Mouse (Mus musculus): Measurements from ENCODE around the gene Tmem219.

The Tmem219 gene

GRCm38 (mm10) chr7:126922624-126923060 lies at the start of gene Tmem219:
TSS of gene Tmem219 (minus strand) at chr7:126922917.
- peak; percentile 59 to 67 for DNase-seq (ENCODE audit: low spot score in 2 of 2)

- no peak for DNase-seq (ENCODE audit: low spot score in 2 of 2)
Observed at GRCm38 (mm10) chr7:126967361-126967760, 44.6 kb upstream of the Tmem219 start.

DNA sequence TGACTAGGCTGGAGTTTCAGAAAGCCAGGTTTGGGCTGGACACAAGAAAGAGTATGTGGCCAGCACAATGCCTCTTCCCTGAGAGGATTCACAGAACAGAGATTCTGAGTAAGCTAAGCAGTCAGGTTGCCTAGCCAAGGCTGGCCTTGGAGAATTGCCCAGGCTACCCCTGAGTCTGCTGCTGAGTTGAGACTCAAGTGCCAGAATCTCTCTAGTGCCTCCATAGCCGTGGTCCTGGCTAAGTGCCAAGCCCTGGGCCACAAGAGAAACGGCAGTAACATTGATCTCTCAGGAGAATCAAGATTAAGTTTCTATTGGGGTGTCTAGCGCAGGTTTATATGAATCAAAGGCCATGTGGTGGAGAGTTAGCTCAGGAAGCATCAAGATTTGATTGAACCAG lies 42.9 kb upstream of the Tmem219 start:
- DNase-seq (ENCODE audit: low spot score in 2 of 2), result no peak

- no peak for DNase-seq (ENCODE audit: low spot score in 2 of 2)
Observed at GRCm38 (mm10) chr7:126963548-126964286, 41.0 kb upstream of the Tmem219 start.

- DNase-seq (ENCODE audit: low spot score in 2 of 2), result no peak
Observed at GRCm38 (mm10) chr7:126961965-126962364, 39.2 kb upstream of the Tmem219 start.

DNA sequence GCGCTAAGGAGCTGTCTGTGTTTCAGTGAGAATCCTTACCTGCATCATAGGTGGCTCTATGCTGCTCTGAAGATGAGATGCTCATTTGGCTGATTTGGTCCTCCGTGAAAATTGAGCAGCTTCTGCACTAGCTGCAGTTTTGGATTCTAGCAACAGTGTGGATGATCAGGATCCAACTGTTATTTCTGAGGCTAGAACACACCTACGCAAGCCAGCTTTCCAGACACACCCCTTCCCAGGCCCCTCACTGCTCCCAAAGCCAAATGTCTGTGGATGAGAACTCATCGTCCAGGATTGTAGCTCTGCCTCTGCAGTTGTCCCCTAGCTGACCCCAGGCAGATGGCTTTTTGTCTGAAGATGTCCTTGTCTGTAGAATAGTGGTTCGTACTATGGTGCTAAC lies 38.4 kb upstream of the Tmem219 start:
- no peak for DNase-seq (ENCODE audit: low spot score in 2 of 2)

DNA sequence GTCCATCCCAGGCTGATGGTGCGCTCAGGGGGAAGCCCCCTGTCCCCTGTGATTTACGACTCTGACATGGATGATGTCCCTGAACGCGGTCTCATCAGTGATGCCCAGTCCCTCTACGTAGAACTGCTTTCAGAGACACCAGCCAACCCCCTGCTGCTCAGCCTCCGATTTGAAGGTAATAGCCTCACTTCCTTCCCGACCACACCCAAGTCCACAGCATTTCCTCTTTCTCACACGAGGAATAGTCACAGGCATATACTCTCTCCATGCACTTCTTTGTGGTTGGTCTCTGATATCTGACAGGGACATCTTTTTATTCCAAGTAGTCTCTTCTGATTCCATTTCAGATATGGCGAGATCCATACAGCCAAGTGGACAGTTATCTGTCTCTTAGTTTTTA lies 37.1 kb upstream of the Tmem219 start:
- DNase-seq (ENCODE audit: low spot score in 2 of 2), result no peak

GRCm38 (mm10) chr7:126955125-126955524 lies 32.4 kb upstream of the Tmem219 start:
- DNase-seq (ENCODE audit: low spot score in 2 of 2), result no peak

DNA sequence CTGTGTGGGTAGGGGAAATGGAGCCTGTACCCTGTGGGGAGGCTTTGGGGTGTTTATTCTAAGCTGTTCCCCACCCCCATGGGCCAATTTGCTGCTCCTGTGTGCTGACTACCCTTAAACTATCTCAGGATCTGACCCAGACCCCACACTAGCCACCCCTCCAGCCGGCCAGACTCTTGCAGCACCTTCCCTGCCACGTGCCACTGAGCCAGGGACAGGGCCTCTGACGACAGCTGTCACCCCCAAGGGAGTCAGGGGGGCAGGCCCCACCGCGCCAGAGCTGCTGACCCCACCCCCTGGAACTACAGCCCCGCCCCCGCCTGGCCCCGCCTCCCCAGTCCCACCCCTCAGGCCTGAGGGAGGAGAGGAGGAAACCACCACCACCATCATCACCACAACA lies 29.9 kb upstream of the Tmem219 start:
- no peak for DNase-seq (ENCODE audit: low spot score in 2 of 2)

- no peak for DNase-seq (ENCODE audit: low spot score in 2 of 2)
Observed at GRCm38 (mm10) chr7:126951741-126952140, 29.0 kb upstream of the Tmem219 start.

- DNase-seq (ENCODE audit: low spot score in 2 of 2), result no peak
Observed at GRCm38 (mm10) chr7:126950647-126951615, 28.2 kb upstream of the Tmem219 start.

GRCm38 (mm10) chr7:126949793-126950646 lies 27.3 kb upstream of the Tmem219 start, which contains the start of gene Sez6l2:
TSS of gene Sez6l2 (plus strand) at chr7:126950563.
- peak; percentile 81 to 94 for DNase-seq (ENCODE audit: low spot score in 2 of 2)

- DNase-seq (ENCODE audit: low spot score in 2 of 2), result no peak
Observed at GRCm38 (mm10) chr7:126949403-126949792, 26.7 kb upstream of the Tmem219 start, which contains the start of gene Asphd1. TSS of gene Asphd1 (minus strand) at chr7:126949582.

- no peak for DNase-seq (ENCODE audit: low spot score in 2 of 2)
Observed at GRCm38 (mm10) chr7:126948626-126949025, 25.9 kb upstream of the Tmem219 start.

GRCm38 (mm10) chr7:126946530-126946929 lies 23.8 kb upstream of the Tmem219 start:
- DNase-seq (ENCODE audit: low spot score in 2 of 2), result no peak

- DNase-seq (ENCODE audit: low spot score in 2 of 2), result no peak
Observed at GRCm38 (mm10) chr7:126941801-126942200, 19.1 kb upstream of the Tmem219 start.

DNA sequence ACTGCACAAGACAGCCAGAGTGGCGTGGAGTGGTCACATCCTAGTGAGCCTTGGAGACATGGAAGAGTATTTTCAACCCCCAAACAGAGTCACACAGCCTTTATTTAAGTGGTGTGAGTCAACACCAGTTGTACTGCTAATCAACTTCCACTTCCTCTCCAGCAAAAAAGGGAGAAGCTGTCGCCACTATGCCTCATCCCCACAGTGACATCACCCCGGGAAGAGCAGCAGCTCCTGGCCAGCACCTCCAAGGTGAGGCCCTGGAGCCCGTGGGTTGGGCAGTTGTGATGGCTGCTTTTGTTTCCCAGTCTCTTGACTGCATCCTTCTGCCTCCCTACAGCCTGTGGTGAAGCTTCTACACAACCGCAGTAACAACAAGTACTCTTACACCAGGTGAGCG lies 18.5 kb upstream of the Tmem219 start:
- DNase-seq (ENCODE audit: low spot score in 2 of 2), result no peak

- DNase-seq (ENCODE audit: low spot score in 2 of 2), result no peak
Observed at GRCm38 (mm10) chr7:126932652-126933051, 9.9 kb upstream of the Tmem219 start.

GRCm38 (mm10) chr7:126929046-126929445 lies 6.3 kb upstream of the Tmem219 start:
- DNase-seq (ENCODE audit: low spot score in 2 of 2), result no peak

DNA sequence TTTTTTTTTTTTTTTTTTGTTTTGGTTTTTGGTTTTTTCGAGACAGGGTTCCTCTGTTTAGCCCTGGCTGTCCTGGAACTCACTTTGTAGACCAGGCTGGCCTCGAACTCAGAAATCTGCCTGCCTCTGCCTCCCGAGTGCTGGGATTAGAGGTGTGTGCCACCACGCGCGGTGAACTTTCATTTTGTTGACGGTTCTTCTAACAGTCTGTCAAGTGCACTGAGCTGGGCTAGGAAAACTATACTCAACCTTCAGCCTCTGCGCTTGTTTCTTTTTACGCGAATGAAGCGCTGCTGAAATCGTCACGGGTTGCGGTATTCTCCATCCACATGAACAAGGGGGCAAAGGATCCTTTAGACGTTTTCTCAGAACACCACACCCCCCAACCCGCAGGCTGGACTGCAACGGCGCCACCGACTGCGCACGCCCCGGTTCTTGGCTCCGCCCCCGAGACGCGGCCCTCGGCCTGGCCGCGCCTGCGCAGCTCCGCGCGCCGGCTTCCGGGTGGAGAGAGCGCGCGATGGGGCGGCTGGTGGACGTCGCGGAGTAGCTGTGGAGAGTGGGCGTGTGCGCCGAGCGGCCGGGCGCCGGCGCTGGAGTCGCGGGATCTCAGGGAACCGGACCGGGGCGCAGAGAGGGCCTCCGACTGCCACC lies 5.8 kb upstream of the Tmem219 start, which contains the start of gene Kctd13:
Gene Kctd13 (plus strand): TSS at position 496 of the 654 bp plus-strand sequence.
- DNase-seq (ENCODE audit: low spot score in 2 of 2), result peak; percentile 93 to 94

DNA sequence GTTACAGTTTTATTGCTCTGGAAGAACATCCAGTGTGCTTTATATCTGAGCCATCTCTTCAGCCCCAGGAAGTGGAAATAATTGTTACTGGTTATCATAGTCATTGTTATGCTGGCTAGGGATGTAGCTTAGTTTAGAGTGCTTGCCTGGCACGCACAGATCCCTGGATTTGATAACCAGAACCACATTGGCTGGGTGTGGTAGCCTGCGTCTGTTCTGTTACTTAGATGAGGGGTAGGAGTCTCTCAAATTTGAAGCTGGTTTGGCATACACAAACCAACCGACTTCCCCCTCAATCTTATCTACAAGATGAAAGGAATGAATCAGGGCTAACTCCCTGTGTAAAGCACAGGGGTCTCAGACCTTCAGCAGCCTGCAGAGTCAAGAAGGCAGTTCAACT lies 3.6 kb upstream of the Tmem219 start:
- no peak for DNase-seq (ENCODE audit: low spot score in 2 of 2)
